Mouse (Mus musculus) thymus, postnatal 14 days (tissue): Measurements from ENCODE around the gene Gm49369.
"Not testable (repeated sequence)": the region's sequence is repeated elsewhere in the genome, so short reads cannot be mapped to it uniquely, and the experiment has no call there.

Source experiments
- DNase-seq: peaks from one replicate; pipeline ENCODE4 v3.0.0; 2021

The Gm49369 gene

DNA sequence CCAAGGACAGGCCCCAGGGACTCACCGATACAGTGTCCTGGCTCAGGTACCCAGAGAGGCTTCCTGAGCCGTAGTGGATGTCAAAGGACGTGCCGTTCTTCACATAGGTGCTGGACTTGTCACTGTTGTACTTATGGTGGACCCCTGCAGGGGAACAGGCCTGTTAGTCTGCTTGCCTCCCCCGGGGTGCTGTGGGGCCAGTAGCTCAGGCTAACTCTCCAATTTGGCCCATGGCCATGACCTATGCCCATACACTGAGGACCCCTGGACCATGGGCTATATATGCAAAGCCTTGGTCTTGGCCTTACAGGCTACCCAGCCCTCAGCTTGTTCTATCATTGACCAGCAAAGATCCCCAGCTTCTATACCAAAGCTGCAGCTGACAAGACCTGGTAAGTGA is at the start of gene Gm49369:
Gm49369 (minus strand) TSS at position 101 of the 400 bp plus-strand sequence.
- no peak for DNase-seq

DNA sequence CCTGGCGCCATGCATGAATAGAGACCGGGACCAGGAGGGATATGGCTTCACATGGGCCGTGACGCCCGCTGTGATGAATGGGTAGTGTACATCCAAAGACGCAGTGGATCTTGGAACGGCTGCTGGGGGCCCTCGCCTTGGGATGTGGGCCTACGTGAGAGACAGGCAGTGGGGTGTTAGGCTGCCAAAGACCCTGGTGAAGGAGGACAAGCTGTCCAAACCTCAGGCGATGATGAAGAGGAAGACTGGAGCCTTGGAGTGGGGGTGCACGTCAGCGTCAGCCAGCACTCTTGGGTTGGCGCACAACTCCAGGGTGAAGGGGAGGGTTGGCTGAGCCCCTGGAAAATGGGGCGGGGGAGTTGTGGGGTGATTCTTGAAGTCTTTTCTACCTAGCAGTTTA is 48.6 kb upstream of the Gm49369 start:
- DNase-seq = no peak

DNA sequence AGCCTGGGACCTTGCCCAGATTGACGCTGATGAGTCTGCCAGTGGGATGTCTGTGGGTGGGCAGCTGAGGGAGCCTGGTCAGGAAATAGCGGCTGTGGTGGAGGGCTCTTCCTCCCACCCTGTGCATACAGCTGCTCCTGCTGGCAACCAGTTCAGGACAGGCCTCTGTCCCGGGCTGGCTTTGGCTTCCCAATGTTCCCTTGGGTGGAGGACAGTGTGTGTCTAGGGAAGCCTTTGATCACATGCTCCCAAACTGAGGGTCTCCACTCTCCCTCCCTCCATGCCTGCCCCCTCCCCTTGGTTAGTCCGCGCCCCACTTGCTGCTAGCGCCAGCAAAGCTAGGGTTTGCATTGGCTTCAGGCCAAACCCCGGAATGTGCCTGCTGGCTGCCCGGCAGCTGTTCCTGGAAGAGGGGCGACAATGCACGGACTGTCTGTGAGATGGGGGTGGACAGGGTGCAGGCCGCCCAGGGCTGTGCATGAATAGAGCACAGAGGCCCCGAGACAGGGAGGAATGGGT is 47.8 kb upstream of the Gm49369 start:
- no peak for DNase-seq

DNA sequence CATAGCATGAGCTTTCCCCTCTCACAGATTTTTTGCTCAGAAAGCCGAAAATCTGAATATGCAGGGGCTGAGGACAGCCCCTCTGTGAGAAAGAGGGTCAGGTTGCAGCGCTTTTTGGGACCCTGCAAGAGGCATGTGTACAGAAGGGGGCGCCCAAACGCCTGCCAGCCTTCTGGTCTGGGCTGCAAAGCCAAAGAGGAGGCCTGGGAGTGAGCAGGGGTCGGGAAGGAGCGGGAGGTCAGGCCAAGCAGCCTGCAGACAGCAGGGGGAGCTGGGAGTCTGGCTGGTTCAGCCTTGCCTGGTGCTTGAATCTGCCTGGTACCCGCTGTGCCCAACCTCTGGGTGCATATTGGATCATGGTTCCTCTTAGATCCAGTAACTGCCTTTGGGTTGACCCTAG is 45.7 kb upstream of the Gm49369 start:
- peak; percentile 74 for DNase-seq

DNA sequence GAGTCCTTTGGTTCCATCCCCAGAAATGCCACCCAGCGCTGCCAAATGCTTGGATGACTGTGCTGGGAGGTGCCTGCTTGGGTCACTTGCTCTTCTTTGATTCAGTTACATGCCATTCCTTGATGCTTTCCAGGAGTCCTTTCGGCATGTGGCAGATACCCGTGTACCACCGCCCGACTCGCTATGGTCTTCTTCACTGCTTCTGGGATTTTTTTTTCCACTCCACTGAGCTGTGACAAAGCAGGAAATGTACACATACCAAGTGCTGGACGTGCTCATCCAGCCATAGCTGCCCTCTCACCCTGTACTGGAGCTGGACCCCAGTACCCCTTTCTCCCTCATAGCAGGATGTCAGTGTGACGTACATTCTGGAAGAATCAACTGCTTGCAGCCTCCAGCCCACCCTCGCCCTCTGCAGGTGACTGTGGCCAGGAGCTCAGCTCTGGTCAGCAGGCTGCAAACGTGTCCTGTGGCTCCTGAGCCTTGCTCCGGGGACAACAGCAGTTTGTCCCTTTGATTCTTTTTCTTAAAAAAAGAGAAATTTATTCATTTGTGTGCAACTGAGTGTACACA is 43.3 kb upstream of the Gm49369 start:
- DNase-seq = peak; percentile 55

DNA sequence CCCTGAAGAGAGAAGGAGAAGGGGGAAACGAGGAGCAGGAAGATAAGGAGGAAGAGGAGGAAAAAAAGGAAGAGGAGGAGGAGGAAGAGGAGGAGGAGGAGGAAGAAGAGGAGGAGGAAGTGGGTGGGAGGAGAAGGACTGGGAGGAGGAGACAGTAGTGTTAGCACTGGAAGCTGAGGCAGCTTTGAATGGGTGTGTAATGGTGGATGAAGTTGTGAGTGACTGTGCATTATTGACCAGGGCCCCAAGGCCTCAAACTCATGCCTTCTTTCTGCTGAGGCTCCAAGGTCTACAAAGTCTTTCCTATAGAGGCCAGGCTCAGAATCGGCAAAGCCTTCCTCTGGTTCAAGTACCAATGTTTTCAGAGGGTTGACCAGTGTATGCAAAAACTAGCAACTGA is 39.4 kb upstream of the Gm49369 start:
- DNase-seq = no peak

DNA sequence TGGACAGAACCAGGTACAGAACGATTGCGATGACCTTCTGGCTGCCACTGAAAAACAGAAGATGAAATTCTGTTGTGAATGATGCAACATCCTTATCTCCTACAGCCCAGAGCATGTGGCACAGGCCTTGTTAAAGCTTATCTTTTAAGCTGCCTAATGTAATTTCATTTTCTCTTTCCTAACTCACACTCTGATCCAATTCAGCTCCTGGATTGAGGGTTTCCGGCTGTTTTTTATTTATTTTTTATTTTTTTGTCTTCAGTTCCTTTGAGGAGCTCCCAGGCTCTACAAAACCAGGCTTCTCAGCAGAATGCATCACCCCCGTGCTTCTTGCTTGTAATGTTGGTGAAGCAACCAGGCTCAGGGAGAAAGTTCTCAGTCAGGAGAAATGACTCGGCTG is 37.4 kb upstream of the Gm49369 start:
- DNase-seq = no peak

DNA sequence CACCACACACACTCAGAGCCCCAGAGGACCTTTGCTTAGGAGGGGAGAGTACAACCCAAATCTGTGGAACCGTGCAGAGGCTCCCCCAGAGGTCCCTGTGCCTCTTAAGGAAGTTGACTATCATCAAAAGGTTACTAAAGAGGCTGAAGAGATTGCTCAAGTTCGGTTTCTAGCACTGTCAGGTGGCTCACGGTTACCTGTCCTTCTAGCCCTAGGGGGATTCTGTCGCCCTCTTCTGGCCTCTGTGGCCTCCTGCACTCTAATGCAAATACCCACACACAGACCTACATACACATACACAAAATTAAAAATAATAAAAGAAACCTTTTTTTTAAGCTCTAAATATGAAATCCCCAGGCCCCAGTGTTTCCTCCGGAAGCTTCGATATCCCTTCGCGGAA is 36.2 kb upstream of the Gm49369 start:
- no peak for DNase-seq

DNA sequence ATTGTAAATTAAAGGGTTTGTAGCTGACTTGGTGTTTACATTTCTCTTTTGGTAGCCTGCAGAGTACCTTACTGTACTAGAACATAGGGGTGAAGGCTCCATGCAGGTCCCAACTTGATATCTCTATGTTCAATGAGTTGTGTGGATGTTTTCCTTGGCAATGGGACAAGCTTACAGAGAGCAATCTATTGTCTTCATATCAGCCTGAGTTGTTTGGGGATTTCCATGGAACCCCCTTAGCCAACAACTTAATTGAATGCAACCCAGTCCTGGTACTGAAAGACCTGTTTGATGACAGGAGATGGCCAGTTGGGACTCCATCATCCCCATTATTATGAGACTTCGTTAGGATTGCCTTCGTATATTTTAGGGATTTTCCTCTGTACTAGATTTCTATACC is 35.6 kb upstream of the Gm49369 start:
- no peak for DNase-seq

DNA sequence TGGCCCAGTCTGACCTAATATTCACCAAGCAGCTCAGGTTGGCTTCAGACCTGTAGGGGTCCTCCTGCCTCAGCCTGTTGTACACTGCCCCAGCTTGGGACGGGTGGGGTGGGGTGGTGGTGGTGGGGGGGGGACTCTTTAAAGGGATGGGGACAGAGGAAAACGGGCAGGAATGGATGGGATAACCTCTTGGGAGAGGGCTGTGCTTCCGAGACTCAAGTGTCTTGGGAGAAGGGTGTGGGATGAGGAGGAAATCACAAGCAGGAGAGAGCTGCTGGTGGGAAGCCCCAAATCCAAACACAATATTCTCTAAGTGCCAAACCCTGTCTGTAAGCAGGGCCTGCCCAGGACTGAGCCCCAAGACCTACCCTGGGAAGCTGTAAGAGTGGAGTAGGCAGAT is 33.8 kb upstream of the Gm49369 start:
- DNase-seq = no peak

DNA sequence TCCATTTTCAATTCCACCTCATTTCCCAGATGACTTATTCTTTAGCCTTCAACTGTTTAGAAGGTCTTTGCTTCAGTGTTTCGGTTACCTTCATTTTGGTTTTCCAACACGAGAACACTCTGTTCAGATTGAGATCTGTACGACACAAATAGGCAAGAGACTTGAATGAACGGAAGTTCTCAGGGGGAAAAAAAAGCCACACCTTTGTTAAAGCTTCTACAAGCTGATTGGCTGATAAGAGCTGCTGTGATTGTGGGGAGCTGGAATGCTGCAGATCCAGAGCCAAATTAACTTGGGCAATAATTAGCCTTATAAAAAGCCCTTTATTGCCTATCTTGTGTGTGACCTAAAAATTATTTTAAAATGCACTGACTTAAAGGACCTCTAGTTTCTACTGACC is 32.8 kb upstream of the Gm49369 start:
- no peak for DNase-seq

DNA sequence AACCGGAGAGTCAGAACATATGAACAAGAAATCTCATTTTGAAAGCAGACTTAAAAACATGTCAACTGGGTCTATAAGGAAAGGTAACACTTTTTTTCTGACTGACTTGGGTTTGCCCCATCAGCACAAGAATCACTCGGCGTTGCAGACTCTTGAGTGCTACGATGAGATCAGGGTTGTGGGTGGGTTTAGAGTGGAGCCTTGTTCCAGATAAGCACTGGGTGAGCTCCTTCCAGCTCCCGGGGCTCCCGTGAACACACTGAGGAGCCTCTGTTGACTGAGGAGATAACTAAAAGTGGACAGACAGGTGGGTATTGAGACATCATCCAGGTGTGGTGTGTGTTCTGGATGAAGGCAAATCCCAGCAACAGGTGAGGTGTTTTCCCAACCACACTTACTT is 30.8 kb upstream of the Gm49369 start:
- no peak for DNase-seq

DNA sequence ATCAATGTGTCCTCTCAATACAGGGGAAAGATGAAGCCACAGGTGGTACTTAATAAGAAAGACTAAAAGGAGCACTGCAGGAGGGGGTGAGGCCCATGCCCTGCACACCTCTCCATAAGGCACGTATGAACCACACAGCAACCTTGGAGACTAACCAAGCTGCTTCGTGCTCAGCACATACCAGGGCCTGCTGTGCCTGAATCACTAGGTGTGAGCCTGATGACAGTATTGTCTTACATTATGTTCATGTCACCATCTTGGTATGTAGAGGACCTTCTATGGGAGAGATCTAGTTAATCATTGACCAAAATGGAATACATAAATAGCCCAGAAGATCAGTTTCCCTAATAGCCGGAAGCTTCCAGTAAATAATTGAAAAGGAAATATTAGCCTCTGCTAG is 27.1 kb upstream of the Gm49369 start:
- DNase-seq = no peak

DNA sequence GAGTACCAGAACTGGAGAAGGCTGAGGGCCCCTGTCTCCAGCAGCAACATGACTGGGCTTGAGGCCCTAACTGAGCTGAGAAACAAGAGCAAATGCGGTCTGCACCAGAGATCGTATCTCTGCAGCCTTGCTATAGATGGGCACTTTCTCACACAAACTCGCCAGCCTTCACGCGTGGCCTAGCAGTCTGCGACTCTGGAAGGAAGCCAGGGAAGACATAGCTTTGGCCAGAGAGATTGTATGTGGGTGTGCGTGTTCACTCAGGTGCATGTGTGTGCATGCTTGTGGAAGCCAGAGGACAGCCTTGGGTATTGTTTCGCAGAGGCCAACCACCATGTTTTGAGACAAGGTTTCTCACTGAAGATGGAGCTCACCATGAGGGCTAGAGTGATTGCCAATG is 26.2 kb upstream of the Gm49369 start:
- DNase-seq = no peak

DNA sequence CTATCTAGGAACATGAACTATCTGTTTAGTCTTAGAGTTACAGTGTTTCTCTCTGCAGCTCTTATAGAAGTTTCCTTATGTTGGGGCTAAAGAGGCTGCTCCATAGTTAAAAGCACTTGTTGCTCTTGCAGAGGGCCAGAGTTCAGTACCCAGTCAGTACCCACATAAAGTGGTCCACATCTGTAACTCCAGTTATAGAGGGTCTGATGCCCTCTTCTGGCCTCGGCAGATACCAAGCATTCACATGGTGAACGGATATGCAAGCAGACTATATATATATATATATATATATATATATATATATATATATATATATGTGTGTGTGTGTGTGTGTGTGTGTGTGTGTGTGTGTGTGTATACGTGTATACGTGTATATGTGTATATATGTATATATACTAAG is 25.5 kb upstream of the Gm49369 start:
- DNase-seq = peak; percentile 57

DNA sequence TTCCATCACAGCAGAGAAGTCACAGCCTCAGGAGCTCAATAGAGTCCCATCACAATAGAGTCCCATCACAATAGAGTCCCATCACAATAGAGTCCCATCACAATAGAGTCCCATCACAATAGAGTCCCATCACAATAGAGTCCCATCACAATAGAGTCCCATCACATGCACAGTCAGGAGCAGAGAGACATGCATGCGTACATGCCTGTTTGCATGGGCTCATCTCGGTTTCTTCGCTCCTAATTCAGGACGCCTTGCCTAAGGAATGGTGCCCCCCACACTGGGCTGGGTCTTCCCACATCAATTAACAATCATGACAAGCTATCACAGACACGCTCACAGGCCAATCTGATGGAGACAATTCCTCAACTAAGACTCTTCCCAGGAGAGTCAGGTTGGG is 22.7 kb upstream of the Gm49369 start:
- not testable (repeated sequence) for DNase-seq

DNA sequence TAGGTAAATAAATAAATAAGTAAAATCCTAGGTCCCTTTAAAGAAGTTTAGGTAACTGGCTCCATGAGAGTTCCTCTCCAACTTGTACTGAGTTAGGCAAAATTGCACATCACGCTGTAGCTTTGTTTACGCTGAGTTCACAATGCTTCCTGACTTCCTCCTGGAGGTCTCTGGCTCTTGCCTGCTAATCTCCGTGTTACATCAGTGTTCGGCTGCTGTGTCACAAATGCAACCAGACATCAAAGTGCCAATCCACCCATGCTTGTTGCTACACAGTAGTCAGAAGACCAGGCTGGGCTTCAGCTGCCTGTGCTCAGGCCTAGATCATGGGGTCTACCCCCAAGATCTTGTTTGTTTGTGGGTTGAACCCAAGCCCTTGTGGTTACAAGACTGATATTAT is 21.1 kb upstream of the Gm49369 start:
- peak; percentile 52 for DNase-seq

DNA sequence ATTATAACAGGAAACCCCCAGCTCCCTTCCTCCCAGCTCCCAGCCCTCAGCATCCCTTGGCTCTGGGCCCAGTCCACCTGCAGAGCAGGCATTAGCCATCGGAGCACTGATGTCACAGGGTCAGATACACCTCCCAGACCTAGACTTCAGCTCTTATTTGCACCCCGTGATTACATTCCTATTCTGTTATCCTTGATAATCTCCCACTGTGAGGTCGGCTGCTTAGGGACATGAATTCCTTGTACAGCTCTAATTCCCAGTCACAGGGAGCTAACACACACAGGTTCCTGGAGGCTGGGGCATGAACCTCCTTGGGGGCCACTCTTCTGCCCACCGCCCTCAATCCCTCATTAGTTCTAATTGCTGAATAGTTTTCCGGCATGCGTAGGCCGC is 18.3 kb upstream of the Gm49369 start:
- no peak for DNase-seq

DNA sequence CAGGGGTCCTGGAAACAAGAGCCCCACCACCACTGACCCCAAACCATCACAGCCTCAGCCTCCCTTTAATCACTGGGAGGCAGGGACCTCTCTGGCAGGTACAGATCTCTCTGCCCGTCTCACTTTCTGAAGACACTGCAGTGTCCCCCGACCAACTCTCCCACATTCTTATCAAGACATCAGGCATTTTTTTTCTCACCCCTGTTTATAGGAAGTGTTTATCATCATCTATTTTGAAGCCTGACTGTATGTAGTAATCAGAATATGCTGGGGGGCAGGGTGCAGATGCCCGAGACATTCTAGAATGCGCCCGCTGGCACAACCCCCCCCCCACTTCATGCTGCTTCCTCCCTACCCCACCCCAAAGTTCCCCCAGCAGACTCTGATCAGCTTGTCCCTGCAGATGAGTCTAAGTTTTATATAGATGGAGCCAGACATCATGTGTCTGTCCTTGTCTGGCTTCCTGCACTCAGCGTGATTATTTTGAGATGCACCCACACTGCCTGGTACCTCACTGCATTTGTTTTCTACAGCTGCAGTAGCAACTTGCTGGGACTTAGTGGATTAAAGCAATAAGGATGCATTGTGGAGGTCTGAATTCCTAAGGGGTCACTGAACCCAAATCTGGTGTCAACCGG is 17.8 kb upstream of the Gm49369 start:
- DNase-seq = no peak

DNA sequence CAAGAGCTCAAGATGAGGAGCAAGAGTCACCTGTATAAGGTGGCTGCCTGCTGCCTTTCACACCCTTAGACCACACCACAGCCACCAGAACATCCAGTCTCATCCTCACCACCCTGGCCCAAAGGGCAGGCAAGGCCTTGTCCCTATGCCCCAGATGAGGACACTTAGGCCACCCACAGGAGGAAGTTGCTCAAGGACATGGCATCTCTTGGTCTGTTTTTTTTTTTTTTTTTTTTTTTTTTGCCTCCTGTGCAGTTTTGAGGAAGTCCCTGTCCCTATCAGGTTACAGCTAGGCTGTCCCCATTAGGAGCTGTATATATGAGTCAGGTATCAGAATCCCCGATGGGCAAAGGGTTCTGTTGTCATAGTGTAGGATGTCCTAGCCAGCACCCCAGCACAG is 16.8 kb upstream of the Gm49369 start:
- no peak for DNase-seq

DNA sequence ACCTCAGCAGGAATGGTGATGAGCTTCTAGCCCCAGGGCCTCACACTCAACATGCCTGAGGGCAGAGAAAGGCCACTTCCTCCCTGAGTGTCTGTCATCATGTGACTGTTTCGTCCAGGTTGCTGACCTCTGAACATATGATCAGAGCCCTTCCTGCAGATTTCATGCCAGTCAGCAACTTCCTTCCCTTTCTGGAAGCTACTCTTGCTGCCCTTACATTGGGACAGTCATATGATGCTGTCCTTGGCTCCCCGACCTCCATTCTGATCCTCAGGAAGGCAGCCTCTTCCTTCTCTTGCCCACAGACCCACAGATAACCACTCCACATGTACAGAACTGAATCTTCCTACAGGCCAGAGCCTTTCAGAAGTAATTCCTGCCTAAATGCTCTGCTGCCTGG is 15.6 kb upstream of the Gm49369 start:
- DNase-seq = no peak

DNA sequence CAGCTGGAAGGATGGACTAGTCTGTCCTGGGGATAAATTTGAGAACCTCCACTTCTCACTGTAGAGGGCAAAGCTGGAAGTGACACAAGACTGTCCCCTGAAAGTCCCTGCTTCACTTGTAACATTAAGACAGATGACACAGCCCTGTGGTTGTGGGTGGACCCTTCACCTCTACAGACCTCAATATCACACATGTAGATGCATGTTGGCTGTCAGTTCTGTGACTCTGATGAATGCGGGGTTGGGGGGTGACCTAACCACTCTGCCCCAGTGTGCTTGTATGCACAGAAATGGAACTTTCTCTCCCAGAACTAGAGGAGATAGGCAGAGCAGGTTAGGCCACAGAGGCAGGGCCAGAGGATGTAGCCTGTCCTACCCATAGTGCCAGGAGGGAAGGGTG is 14.1 kb upstream of the Gm49369 start:
- DNase-seq = no peak

DNA sequence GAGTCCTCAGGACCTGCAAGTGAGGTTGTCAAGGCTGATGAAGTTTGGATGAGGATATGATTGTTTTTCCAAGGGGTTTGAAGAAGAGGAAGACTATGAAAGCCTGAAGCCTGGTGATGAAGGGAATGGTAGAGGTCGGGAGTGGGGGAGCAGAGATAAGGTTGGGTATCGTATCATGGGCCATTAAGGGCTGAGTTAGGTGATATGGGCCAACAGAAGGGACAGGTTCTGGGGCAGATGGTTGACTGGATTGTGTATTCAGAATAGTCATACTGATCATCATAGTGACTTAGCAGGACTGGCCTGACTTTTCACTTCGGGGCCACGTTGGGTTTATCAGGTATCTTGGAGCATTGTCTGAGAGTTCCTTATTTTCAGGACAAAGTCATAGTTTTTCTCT is 13.0 kb upstream of the Gm49369 start:
- no peak for DNase-seq

DNA sequence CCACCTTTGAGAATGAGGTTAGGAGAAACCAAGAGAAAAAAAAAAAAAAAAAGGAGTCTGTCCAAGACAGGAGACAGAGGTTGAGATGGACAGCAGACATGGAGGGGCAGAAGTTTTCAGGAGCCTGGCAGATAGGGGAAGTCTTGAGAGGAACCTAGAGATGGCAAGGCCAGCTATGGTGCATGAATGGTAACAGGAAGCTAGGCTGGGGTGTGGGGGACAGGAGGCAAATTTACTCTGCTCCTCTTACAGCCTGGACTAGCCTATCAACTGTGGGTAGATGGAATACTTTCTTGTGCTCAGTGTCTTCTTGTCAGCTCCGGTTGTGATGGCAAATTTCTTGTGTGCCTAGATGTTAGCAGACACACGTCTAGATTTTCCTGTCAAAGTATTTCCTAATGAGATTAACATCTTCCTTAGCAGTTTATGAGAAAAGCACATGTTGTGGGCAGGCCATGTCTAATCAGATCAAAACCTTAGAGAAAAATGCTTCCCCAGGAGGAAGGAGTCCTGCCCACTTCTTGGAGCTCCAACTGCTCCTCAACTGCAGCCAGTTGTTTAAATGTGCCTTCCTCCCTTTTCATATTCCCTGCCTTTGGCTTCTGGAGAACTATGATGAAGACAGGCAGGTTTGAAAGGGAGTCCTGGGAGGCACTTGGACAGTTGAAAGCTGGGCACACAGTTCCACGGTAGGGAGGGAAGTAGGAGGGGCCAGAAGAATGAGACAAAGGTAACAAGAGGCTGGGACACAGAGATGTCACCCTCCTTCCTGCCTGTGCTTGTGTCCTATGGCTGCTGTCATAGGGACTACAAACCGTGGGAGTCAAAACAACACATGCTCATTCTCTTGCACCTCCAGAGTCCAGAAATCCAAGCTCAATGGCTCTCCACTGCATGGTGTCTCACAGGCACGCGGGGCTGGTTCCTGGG is 12.1 kb upstream of the Gm49369 start:
- peak; percentile 18 for DNase-seq
